Mouse (Mus musculus): ENCODE data around the gene Fxyd2. TPM values are rescaled to one million over a fixed set of nuclear protein-coding genes. Genes with fewer than 3 reads are reported as not detected.

Fxyd2 gene
- polyA plus RNA-seq, 1 experiment from 2014 or later: 2.6 TPM

DNA sequence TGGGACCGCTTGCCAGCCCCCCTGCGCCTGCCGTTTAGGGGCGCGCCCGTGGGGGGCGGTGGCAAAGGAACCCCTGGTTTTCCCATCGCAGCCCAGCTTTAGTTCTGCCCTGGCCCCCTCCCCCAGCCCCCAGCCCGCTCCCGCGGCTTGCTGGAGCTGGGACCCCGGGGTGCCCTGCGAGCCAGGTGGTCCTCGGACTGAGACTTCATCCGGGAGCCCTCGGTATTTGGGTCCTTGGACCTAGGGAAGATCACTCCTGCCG is 31.2 kb downstream of the Fxyd2 start:
- ATAC-seq (ENCODE audit: insufficient read depth, low FRiP score, low read depth): no peak
- peak overlapping the region; percentile 34 for H3K4me3 ChIP-seq (replicated peaks)
- no peak overlapping the region for H3K27ac ChIP-seq
- H3K4me1 ChIP-seq: peaks cover 13% of the 10 kb centered on the region; the same call in 1 of the 2 replicates
- H3K9me3 ChIP-seq: no peaks in the 10 kb centered on the region
- peaks cover 46% of the 10 kb centered on the region for H3K27me3 ChIP-seq (replicated peaks)
- H3K9ac ChIP-seq: no peak overlapping the region
- WGBS: 0% methylated on average over 17 of the region's 17 CpGs
- peak overlapping the region; percentile 64 for H3K4me2 ChIP-seq
- H3K36me3 ChIP-seq: no peaks in the 10 kb centered on the region

DNA sequence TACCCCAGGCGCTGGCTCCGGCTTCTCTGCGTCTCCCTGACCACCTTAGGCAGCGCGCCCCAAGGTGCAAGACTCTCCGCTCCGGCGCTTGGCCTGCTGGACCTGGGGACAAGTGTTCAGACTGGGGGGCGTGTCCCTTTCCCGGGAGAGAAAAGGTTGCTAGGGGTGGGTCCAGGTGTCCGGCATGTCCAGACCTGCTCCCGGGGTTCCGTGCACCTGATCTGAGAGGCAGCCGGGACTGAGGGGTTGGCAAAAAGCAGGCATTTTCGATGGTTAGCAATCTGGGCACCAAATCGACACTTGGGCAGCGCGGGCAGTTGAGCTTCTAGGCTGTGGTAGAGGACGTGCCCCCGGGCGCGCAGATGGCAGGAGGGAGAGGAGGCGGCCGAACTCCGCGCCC is 31.7 kb downstream of the Fxyd2 start:
- H3K27me3 ChIP-seq (replicated peaks): peaks cover 46% of the 10 kb centered on the region

DNA sequence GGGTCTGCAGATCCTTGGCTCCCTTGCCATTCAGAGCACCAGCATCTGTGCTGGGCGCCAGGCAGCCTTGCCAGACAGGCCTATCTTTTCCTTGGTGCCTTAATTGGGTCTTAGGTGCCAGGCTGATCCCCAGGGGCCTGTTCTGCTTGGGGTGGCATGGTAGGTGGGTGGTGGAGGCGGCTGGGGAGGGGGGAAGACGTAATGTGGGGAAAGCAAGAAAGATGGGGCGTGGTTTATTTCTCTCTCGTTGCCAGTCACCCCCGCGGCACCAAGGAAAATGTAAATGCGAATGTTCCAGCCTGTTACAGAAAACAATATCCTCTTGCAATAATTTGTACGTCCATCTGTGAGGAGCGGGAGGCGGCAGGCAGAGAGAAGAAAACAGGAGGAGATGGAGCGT is 33.2 kb downstream of the Fxyd2 start:
- 76% methylated on average over 12 of the region's 12 CpGs for WGBS
- no peaks in the 10 kb centered on the region for H3K9me3 ChIP-seq
- no peak overlapping the region for H3K4me3 ChIP-seq (replicated peaks)
- no peak overlapping the region for H3K4me2 ChIP-seq
- H3K36me3 ChIP-seq: no peaks in the 10 kb centered on the region
- H3K27me3 ChIP-seq (replicated peaks): peaks cover 41% of the 10 kb centered on the region
- no peak for ATAC-seq (ENCODE audit: insufficient read depth, low FRiP score, low read depth)
- H3K4me1 ChIP-seq: peaks cover 13% of the 10 kb centered on the region; the same call in 1 of the 2 replicates
- H3K9ac ChIP-seq: no peak overlapping the region
- no peak overlapping the region for H3K27ac ChIP-seq

More for the DNA sequence above, 31.7 kb downstream of the Fxyd2 start:
- 6% methylated on average over 26 of the region's 26 CpGs for WGBS
- Histone ChIP-seq H3K4me3 (replicated peaks) (peak overlapping the region; percentile 34), H3K9me3 (no peaks in the 10 kb centered on the region), H3K9ac (no peak overlapping the region), H3K4me1 (peaks cover 13% of the 10 kb centered on the region; the same call in 1 of the 2 replicates), H3K36me3 (no peaks in the 10 kb centered on the region), H3K4me2 (peak overlapping the region; percentile 64), H3K27ac (no peak overlapping the region)
- no peak for ATAC-seq (ENCODE audit: insufficient read depth, low FRiP score, low read depth)

DNA sequence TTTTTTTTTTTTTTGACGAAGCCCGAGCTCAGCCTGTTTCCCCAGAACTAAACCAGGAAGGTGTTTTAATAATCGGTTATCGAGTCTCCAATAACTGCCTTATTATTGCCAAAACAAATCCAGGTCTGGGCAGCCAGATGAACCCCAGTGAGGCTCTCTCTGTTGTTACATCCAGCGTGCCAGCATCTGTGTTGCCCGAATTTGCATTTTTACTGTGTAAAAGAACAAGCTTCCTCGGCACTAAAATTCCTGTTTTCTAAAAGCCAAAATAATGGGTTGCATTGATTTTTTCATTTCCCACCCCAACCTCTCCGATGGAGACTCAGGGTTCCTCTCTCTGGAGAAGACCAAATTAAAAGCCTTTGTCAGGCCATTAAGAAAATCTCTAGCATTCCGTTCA is 33.6 kb downstream of the Fxyd2 start:
- Histone ChIP-seq H3K4me3 (replicated peaks) (no peak overlapping the region), H3K9ac (no peak overlapping the region), H3K36me3 (no peaks in the 10 kb centered on the region), H3K4me1 (peaks cover 13% of the 10 kb centered on the region; the same call in 1 of the 2 replicates), H3K4me2 (no peak overlapping the region), H3K27ac (no peak overlapping the region), H3K9me3 (no peaks in the 10 kb centered on the region), H3K27me3 (replicated peaks) (peaks cover 41% of the 10 kb centered on the region)
- no peak for ATAC-seq (ENCODE audit: insufficient read depth, low FRiP score, low read depth)
- WGBS: 79% methylated on average over 9 of the region's 9 CpGs

DNA sequence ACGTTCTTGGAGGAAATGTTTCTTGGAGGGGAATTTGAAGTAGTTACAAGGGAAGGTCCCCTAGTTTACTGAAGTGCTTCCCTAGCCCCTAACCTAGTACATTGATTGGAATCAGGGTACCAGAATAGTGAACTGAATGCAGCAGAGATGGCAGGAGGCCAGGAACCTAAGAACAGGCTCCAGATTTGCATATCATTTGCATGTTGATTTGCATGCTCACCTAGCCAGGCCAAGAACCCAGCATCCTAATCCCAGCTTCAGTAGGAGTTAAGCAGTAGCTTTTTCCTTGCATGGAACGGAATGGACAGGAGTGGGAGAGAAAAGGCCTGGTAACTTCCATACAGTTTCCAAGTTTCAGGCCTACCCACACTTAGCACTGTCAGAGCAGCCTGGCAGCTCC is 34.7 kb downstream of the Fxyd2 start:
- WGBS: 77% methylated on average over 2 of the region's 2 CpGs
- H3K4me2 ChIP-seq: no peak overlapping the region
- H3K4me1 ChIP-seq: peaks cover 13% of the 10 kb centered on the region; the same call in 1 of the 2 replicates
- H3K36me3 ChIP-seq: no peaks in the 10 kb centered on the region
- no peak for ATAC-seq (ENCODE audit: insufficient read depth, low FRiP score, low read depth)
- H3K9me3 ChIP-seq: no peaks in the 10 kb centered on the region
- H3K27me3 ChIP-seq (replicated peaks): peaks cover 37% of the 10 kb centered on the region
- no peak overlapping the region for H3K27ac ChIP-seq
- H3K9ac ChIP-seq: no peak overlapping the region
- no peak overlapping the region for H3K4me3 ChIP-seq (replicated peaks)

DNA sequence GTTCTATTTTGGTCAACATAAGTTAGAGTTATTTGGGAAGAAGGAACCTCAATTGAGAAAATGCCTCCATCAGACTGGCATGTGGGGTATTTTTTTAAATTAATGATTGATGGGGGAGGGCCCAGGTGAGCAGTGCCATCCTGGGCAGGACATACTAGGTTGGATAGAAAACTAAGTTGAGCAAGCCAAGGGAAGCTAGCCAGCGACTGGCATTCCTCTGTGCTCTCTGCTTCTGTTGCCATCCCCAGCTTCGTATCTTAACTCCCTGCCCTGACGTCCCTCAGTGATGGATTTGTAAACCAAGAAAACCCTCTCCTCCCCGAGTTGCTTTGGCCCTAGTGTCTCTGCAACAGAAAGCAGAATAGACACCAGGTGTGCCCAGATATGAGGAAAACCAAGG is 39.6 kb downstream of the Fxyd2 start:
- H3K36me3 ChIP-seq: no peaks in the 10 kb centered on the region
- H3K9ac ChIP-seq: no peak overlapping the region
- no peak overlapping the region for H3K4me3 ChIP-seq (replicated peaks)
- no peaks in the 10 kb centered on the region for H3K9me3 ChIP-seq
- H3K4me1 ChIP-seq: no peaks in the 10 kb centered on the region
- no peaks in the 10 kb centered on the region for H3K27me3 ChIP-seq (replicated peaks)
- no peak for ATAC-seq (ENCODE audit: insufficient read depth, low FRiP score, low read depth)
- 44% methylated on average over 4 of the region's 4 CpGs for WGBS
- no peak overlapping the region for H3K4me2 ChIP-seq
- H3K27ac ChIP-seq: no peak overlapping the region

DNA sequence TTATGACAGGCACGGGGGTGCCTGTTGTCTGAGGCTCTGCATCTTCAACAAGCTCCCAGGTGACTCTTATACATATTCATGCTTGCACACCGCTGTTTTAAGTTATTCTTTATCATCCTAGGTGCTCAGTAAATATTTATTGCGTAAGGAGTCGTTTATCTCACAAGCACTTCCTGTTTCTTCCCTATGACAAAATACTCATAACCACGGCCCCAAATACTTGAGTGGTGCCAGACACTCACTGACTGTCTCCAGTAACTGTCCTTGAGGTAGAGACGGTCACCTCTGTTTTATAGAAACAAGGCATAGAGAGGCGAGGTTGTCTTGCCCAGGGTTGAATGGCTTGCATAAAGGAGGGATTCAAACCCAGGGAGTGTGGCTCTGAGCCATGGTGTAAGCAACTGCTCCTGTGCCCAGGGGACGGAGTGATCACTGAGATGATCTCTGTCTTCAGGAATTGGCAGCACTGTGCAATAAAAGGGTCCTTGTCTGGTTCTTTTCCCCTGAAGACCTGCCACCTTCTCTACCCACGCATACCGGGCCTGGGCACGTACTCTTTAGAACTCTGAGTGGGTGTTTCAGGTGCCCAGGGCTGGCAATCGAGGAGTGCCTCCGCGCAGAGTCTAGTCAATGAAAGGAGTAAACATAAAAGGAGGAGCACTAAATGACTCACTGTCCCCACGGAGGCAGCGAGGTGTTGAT is 40.8 kb downstream of the Fxyd2 start:
- H3K4me1 ChIP-seq: no peaks in the 10 kb centered on the region
- H3K36me3 ChIP-seq: no peaks in the 10 kb centered on the region
- WGBS: 67% methylated on average over 16 of the region's 16 CpGs
- H3K9me3 ChIP-seq: no peaks in the 10 kb centered on the region
- H3K4me2 ChIP-seq: no peak overlapping the region
- H3K4me3 ChIP-seq (replicated peaks): no peak overlapping the region
- no peak overlapping the region for H3K27ac ChIP-seq
- H3K27me3 ChIP-seq (replicated peaks): no peaks in the 10 kb centered on the region
- H3K9ac ChIP-seq: no peak overlapping the region
- ATAC-seq (ENCODE audit: insufficient read depth, low FRiP score, low read depth): no peak

DNA sequence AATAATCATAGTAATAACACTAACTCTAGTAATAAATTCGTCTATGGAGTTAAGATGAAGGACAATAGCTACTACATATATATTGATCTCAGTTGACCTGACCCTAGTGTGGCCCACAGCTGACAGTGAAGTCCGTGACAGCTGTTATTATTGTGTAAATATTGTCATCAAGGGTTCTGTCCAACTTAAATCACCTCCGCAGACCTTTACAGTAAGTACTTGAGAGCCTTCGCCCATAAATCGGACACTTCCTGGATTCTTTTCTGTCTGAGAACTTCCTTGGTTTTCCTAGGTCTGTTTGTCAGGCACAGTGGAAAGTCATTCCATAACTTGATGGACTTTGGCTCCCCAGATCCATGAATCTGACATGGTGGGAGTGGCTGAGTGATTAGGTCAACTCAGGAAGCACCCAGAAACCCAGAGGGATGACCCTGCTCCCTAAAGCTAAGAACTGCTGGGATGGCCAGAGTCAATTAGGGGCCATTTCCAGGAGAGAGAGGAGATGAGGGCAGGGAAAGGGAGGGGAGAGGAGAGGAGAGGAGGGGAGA is 44.9 kb downstream of the Fxyd2 start:
- 62% methylated on average over 5 of the region's 5 CpGs for WGBS
- no peak overlapping the region for H3K4me3 ChIP-seq (replicated peaks)
- H3K36me3 ChIP-seq: no peaks in the 10 kb centered on the region
- H3K9me3 ChIP-seq: no peaks in the 10 kb centered on the region
- ATAC-seq (ENCODE audit: insufficient read depth, low FRiP score, low read depth): no peak
- H3K27me3 ChIP-seq (replicated peaks): peaks cover 3% of the 10 kb centered on the region; the same call in 1 of the 2 replicates
- no peak overlapping the region for H3K4me2 ChIP-seq
- no peak overlapping the region for H3K9ac ChIP-seq
- H3K4me1 ChIP-seq: no peaks in the 10 kb centered on the region
- H3K27ac ChIP-seq: no peak overlapping the region

DNA sequence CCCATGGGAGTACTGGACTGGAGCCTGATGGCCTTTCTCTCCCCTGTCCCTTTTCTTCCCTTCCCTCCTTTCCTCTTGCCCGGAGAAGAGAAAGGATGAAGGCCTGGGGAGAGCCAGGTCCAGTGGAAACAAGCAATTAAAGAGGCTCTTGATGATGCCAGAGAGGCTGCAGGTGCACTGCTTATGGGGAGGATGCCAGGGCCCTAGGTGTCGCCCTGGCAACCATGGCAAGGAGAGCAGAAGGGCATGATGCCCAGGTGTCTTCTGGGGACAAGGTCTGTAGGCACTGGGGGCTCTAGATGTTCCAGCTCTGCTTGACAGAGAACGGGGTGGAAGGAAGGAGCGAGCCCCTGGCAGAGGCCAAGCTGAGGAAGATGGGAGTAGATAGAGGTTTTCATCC is 50.2 kb downstream of the Fxyd2 start:
- Histone ChIP-seq H3K4me3 (replicated peaks) (no peak overlapping the region), H3K9ac (no peak overlapping the region), H3K36me3 (no peaks in the 10 kb centered on the region), H3K9me3 (no peaks in the 10 kb centered on the region), H3K4me1 (no peaks in the 10 kb centered on the region), H3K27me3 (replicated peaks) (peaks cover 3% of the 10 kb centered on the region; the same call in 1 of the 2 replicates), H3K27ac (no peak overlapping the region), H3K4me2 (no peak overlapping the region)
- 80% methylated on average over 4 of the region's 4 CpGs for WGBS
- no peak for ATAC-seq (ENCODE audit: insufficient read depth, low FRiP score, low read depth)

DNA sequence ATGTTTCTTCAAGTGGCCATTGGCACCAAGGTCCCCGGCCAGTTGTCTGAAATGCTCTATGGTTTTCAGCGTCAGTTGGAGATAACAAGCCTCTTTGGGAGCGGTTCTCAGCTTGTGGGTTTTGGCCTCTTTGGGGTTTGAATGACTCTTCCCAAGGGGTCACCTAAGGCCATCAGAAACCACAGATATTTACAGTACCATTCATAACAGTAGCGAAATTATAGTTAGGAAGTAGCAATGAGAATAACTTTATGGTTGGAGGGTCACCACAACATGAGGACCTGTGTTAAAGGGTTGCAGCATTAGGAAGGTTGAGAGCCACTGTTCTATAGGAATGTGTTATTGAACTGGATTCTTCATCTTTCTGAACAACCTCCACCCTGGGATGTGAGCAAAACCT is 51.9 kb downstream of the Fxyd2 start:
- Histone ChIP-seq H3K27ac (no peak overlapping the region), H3K4me1 (no peaks in the 10 kb centered on the region), H3K36me3 (no peaks in the 10 kb centered on the region), H3K4me2 (no peak overlapping the region), H3K9ac (no peak overlapping the region), H3K4me3 (replicated peaks) (no peak overlapping the region), H3K9me3 (no peaks in the 10 kb centered on the region), H3K27me3 (replicated peaks) (peaks cover 3% of the 10 kb centered on the region; the same call in 1 of the 2 replicates)
- ATAC-seq (ENCODE audit: insufficient read depth, low FRiP score, low read depth): no peak
- WGBS: 80% methylated on average over 4 of the region's 4 CpGs

DNA sequence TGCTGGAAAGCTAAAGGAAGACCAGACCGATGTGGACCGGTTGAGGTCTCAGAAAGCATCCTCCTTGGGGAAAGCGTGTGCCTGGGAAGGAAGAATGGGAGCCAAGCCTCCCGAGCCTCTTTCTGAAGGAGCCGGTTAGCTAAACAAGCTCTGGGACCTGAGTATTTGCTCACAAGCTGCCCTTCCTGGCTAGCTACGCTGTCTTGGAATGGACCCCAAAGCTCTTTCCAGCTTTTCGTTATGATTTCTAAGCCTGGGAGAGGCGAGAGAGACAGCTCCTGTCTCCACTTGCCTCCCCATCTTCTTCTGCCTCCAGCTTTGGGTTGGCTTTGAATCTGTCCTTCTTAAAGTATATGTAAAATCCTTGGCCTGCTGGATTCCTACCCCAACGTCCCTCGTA is 54.6 kb downstream of the Fxyd2 start:
- H3K27me3 ChIP-seq (replicated peaks): no peaks in the 10 kb centered on the region
- no peak overlapping the region for H3K4me3 ChIP-seq (replicated peaks)
- H3K9ac ChIP-seq: no peak overlapping the region
- no peak for ATAC-seq (ENCODE audit: insufficient read depth, low FRiP score, low read depth)
- WGBS: 73% methylated on average over 10 of the region's 10 CpGs
- H3K9me3 ChIP-seq: no peaks in the 10 kb centered on the region
- H3K36me3 ChIP-seq: no peaks in the 10 kb centered on the region
- H3K27ac ChIP-seq: no peak overlapping the region
- H3K4me1 ChIP-seq: no peaks in the 10 kb centered on the region
- H3K4me2 ChIP-seq: no peak overlapping the region

DNA sequence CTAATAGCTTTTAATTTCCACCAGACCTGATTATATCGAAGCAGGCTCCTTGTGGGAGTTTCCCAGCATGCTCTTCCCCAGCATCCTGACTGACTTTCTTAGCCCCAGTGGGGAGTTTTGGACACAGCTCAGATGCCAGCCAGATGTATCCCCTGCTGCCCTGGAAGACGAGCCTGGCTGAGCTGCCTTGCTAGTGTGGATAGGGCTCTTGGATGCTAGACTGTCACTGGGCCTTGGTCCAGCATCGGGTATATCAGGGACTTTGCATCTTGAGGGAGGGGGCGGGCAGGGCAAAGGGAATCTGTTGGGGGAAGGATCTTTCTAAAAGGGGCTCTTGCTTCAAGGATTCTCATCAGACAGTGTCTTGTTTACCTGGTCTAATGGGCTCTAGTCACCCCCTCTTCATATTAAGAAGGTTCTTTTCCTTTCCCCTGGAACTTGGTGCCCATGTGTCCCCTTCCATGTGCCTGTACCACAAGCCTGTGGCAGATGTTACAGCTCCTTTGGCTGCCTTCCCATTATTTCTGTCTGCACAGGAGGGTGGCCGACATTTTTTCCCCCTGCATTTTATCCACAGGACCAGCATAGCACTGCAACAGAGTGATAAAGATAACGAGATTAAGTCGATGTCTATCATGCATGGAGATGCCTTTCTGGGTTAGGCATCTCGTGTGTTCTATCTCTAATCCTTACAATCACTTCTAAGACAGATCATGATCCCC is 55.6 kb downstream of the Fxyd2 start:
- H3K27ac ChIP-seq: no peak overlapping the region
- no peaks in the 10 kb centered on the region for H3K27me3 ChIP-seq (replicated peaks)
- H3K4me3 ChIP-seq (replicated peaks): no peak overlapping the region
- H3K4me1 ChIP-seq: no peaks in the 10 kb centered on the region
- ATAC-seq (ENCODE audit: insufficient read depth, low FRiP score, low read depth): no peak
- H3K9me3 ChIP-seq: no peaks in the 10 kb centered on the region
- 69% methylated on average over 8 of the region's 8 CpGs for WGBS
- no peak overlapping the region for H3K9ac ChIP-seq
- no peaks in the 10 kb centered on the region for H3K36me3 ChIP-seq
- no peak overlapping the region for H3K4me2 ChIP-seq
